Mouse (Mus musculus): ENCODE results near the gene Nsmf.

Nsmf gene

GRCm38 (mm10) chr2:25054221-25055067 is at the start of gene Nsmf:
TSS of gene Nsmf (plus strand) at chr2:25054355.
- DNase-seq, result peak; percentile 46 to 60

- no peak for DNase-seq
Observed at GRCm38 (mm10) chr2:25006767-25007166, 47.4 kb upstream of the Nsmf start.

- no peak for DNase-seq
Observed at GRCm38 (mm10) chr2:25008250-25008649, 45.9 kb upstream of the Nsmf start.

- no peak for DNase-seq
Observed at GRCm38 (mm10) chr2:25022678-25023077, 31.5 kb upstream of the Nsmf start.

GRCm38 (mm10) chr2:25025109-25025508 is 29.0 kb upstream of the Nsmf start:
- DNase-seq, result no peak

- DNase-seq, result no peak
Observed at GRCm38 (mm10) chr2:25034994-25035393, 19.2 kb upstream of the Nsmf start.

GRCm38 (mm10) chr2:25040089-25040488 is 14.1 kb upstream of the Nsmf start:
- no peak for DNase-seq

- no peak for DNase-seq
Observed at GRCm38 (mm10) chr2:25050921-25051320, 3.2 kb upstream of the Nsmf start.

GRCm38 (mm10) chr2:25051450-25051849 is 2.7 kb upstream of the Nsmf start:
- DNase-seq, result no peak

- DNase-seq, result no peak
Observed at GRCm38 (mm10) chr2:25053101-25053500, 1.1 kb upstream of the Nsmf start.

- DNase-seq, result no peak
Observed at GRCm38 (mm10) chr2:25055068-25055405, 882 bp downstream of the Nsmf start.

- no peak for DNase-seq
Observed at GRCm38 (mm10) chr2:25055409-25056155, 1.4 kb downstream of the Nsmf start.

- DNase-seq, result no peak
Observed at GRCm38 (mm10) chr2:25058926-25059325, 4.8 kb downstream of the Nsmf start.

- no peak for DNase-seq
Observed at GRCm38 (mm10) chr2:25063523-25063922, 9.4 kb downstream of the Nsmf start.

- no peak for DNase-seq
Observed at GRCm38 (mm10) chr2:25064285-25064684, 10.1 kb downstream of the Nsmf start.

- no peak for DNase-seq
Observed at GRCm38 (mm10) chr2:25065537-25065936, 11.4 kb downstream of the Nsmf start.

- no peak for DNase-seq
Observed at GRCm38 (mm10) chr2:25066552-25066951, 12.4 kb downstream of the Nsmf start.

- DNase-seq, result no peak
Observed at GRCm38 (mm10) chr2:25069537-25069936, 15.4 kb downstream of the Nsmf start.

- no peak for DNase-seq
Observed at GRCm38 (mm10) chr2:25072398-25072797, 18.2 kb downstream of the Nsmf start.

GRCm38 (mm10) chr2:25075506-25075905 is 21.4 kb downstream of the Nsmf start:
- no peak for DNase-seq

- no peak for DNase-seq
Observed at GRCm38 (mm10) chr2:25078967-25079366, 24.8 kb downstream of the Nsmf start.

GRCm38 (mm10) chr2:25080076-25080475 is 25.9 kb downstream of the Nsmf start, which contains the start of gene Entpd8:
TSS of gene Entpd8 (plus strand) at chr2:25080304.
- DNase-seq, result no peak

GRCm38 (mm10) chr2:25083697-25084096 is 29.5 kb downstream of the Nsmf start:
- DNase-seq, result no peak

GRCm38 (mm10) chr2:25085571-25085970 is 31.4 kb downstream of the Nsmf start:
- DNase-seq, result no peak

All from thymus, adult 18-20 months (tissue).